Mouse (Mus musculus): ENCODE measurements around the gene Glis1. TPM values are rescaled to one million over a fixed set of nuclear protein-coding genes. Genes with fewer than 3 reads are reported as not detected.

The Glis1 gene
- polyA plus RNA-seq, 1 experiment from 2014 or later: 0.85 TPM

- Histone ChIP-seq H3K9ac (no peak overlapping the region), H3K36me3 (no peaks in the 10 kb centered on the region), H3K27ac (no peak overlapping the region), H3K4me1 (replicated peaks) (0 out of 2 replicates have a peak, but pooled peaks cover 4% of the 10 kb centered on the region), H3K27me3 (replicated peaks) (0 out of 2 replicates have a peak, but pooled peaks cover 3% of the 10 kb centered on the region), H3K4me2 (replicated peaks) (no peak overlapping the region), H3K9me3 (no peaks in the 10 kb centered on the region), H3K4me3 (replicated peaks) (no peak overlapping the region)
- 77% methylated on average over 21 of the region's 21 CpGs for WGBS
- no peak for ATAC-seq
Measured at GRCm38 (mm10) chr4:107568159-107568558, 133.8 kb downstream of the Glis1 start.

- ATAC-seq: no peak
- H3K4me2 ChIP-seq (replicated peaks): no peak overlapping the region
- H3K27ac ChIP-seq: no peak overlapping the region
- H3K9ac ChIP-seq: no peak overlapping the region
- WGBS: 87% methylated on average over 7 of the region's 7 CpGs
- no peak overlapping the region for H3K4me3 ChIP-seq (replicated peaks)
- no peaks in the 10 kb centered on the region for H3K36me3 ChIP-seq
- H3K4me1 ChIP-seq (replicated peaks): 0 out of 2 replicates have a peak, but pooled peaks cover 4% of the 10 kb centered on the region
- 0 out of 2 replicates have a peak, but pooled peaks cover 3% of the 10 kb centered on the region for H3K27me3 ChIP-seq (replicated peaks)
- no peaks in the 10 kb centered on the region for H3K9me3 ChIP-seq
Measured at GRCm38 (mm10) chr4:107568881-107569443, 134.6 kb downstream of the Glis1 start.

- Histone ChIP-seq H3K4me3 (replicated peaks) (no peak overlapping the region), H3K27me3 (replicated peaks) (0 out of 2 replicates have a peak, but pooled peaks cover 3% of the 10 kb centered on the region), H3K36me3 (no peaks in the 10 kb centered on the region), H3K4me2 (replicated peaks) (0 out of 2 replicates have a peak overlapping the region, but pooled peaks have one; percentile 3), H3K27ac (no peak overlapping the region), H3K9me3 (no peaks in the 10 kb centered on the region), H3K9ac (no peak overlapping the region), H3K4me1 (replicated peaks) (0 out of 2 replicates have a peak, but pooled peaks cover 4% of the 10 kb centered on the region)
- WGBS: 41% methylated on average over 19 of the region's 19 CpGs
- peak; percentile 66 for ATAC-seq
Measured at GRCm38 (mm10) chr4:107570329-107571014, 136.1 kb downstream of the Glis1 start.

GRCm38 (mm10) chr4:107575781-107576180 lies 141.4 kb downstream of the Glis1 start:
- Histone ChIP-seq H3K4me2 (replicated peaks) (no peak overlapping the region), H3K4me1 (replicated peaks) (0 out of 2 replicates have a peak, but pooled peaks cover under 1% of the 10 kb centered on the region), H3K9ac (no peak overlapping the region), H3K27ac (no peak overlapping the region), H3K4me3 (replicated peaks) (no peak overlapping the region), H3K9me3 (no peaks in the 10 kb centered on the region), H3K27me3 (replicated peaks) (no peaks in the 10 kb centered on the region), H3K36me3 (no peaks in the 10 kb centered on the region)
- WGBS: 47% methylated on average over 6 of the region's 6 CpGs
- no peak for ATAC-seq

- Histone ChIP-seq H3K27ac (no peak overlapping the region), H3K4me3 (replicated peaks) (no peak overlapping the region), H3K27me3 (replicated peaks) (no peaks in the 10 kb centered on the region), H3K36me3 (no peaks in the 10 kb centered on the region), H3K4me2 (replicated peaks) (no peak overlapping the region), H3K9me3 (no peaks in the 10 kb centered on the region), H3K4me1 (replicated peaks) (no peaks in the 10 kb centered on the region), H3K9ac (no peak overlapping the region)
- ATAC-seq: no peak
- 45% methylated on average over 6 of the region's 6 CpGs for WGBS
Measured at GRCm38 (mm10) chr4:107576742-107577141, 142.4 kb downstream of the Glis1 start.

GRCm38 (mm10) chr4:107577146-107577839 lies 142.9 kb downstream of the Glis1 start:
- H3K4me3 ChIP-seq (replicated peaks): no peak overlapping the region
- H3K9me3 ChIP-seq: no peaks in the 10 kb centered on the region
- no peak for ATAC-seq
- no peak overlapping the region for H3K4me2 ChIP-seq (replicated peaks)
- WGBS: 69% methylated on average over 12 of the region's 12 CpGs
- no peak overlapping the region for H3K27ac ChIP-seq
- no peak overlapping the region for H3K9ac ChIP-seq
- no peaks in the 10 kb centered on the region for H3K27me3 ChIP-seq (replicated peaks)
- no peaks in the 10 kb centered on the region for H3K4me1 ChIP-seq (replicated peaks)
- no peaks in the 10 kb centered on the region for H3K36me3 ChIP-seq

GRCm38 (mm10) chr4:107580883-107581282 lies 146.5 kb downstream of the Glis1 start:
- 85% methylated on average over 11 of the region's 11 CpGs for WGBS
- no peak overlapping the region for H3K27ac ChIP-seq
- no peak overlapping the region for H3K9ac ChIP-seq
- no peaks in the 10 kb centered on the region for H3K36me3 ChIP-seq
- H3K9me3 ChIP-seq: no peaks in the 10 kb centered on the region
- no peak overlapping the region for H3K4me3 ChIP-seq (replicated peaks)
- no peaks in the 10 kb centered on the region for H3K4me1 ChIP-seq (replicated peaks)
- H3K27me3 ChIP-seq (replicated peaks): no peaks in the 10 kb centered on the region
- no peak overlapping the region for H3K4me2 ChIP-seq (replicated peaks)
- no peak for ATAC-seq

- Histone ChIP-seq H3K9ac (no peak overlapping the region), H3K27me3 (replicated peaks) (no peaks in the 10 kb centered on the region), H3K27ac (no peak overlapping the region), H3K36me3 (no peaks in the 10 kb centered on the region), H3K9me3 (no peaks in the 10 kb centered on the region), H3K4me1 (replicated peaks) (0 out of 2 replicates have a peak, but pooled peaks cover 8% of the 10 kb centered on the region), H3K4me3 (replicated peaks) (no peak overlapping the region), H3K4me2 (replicated peaks) (no peak overlapping the region)
- WGBS: 47% methylated on average over 5 of the region's 5 CpGs
- ATAC-seq: no peak
Measured at GRCm38 (mm10) chr4:107586391-107586790, 152.0 kb downstream of the Glis1 start.

GRCm38 (mm10) chr4:107588637-107589036 lies 154.2 kb downstream of the Glis1 start:
- Histone ChIP-seq H3K27me3 (replicated peaks) (no peaks in the 10 kb centered on the region), H3K9me3 (no peaks in the 10 kb centered on the region), H3K4me2 (replicated peaks) (no peak overlapping the region), H3K27ac (no peak overlapping the region), H3K9ac (no peak overlapping the region), H3K4me1 (replicated peaks) (0 out of 2 replicates have a peak, but pooled peaks cover 8% of the 10 kb centered on the region), H3K4me3 (replicated peaks) (no peak overlapping the region), H3K36me3 (no peaks in the 10 kb centered on the region)
- WGBS: 79% methylated on average over 7 of the region's 7 CpGs
- no peak for ATAC-seq

GRCm38 (mm10) chr4:107589046-107589445 lies 154.7 kb downstream of the Glis1 start:
- 0 out of 2 replicates have a peak, but pooled peaks cover 8% of the 10 kb centered on the region for H3K4me1 ChIP-seq (replicated peaks)
- no peaks in the 10 kb centered on the region for H3K36me3 ChIP-seq
- 67% methylated on average over 8 of the region's 8 CpGs for WGBS
- no peaks in the 10 kb centered on the region for H3K9me3 ChIP-seq
- H3K9ac ChIP-seq: no peak overlapping the region
- H3K27ac ChIP-seq: no peak overlapping the region
- H3K4me3 ChIP-seq (replicated peaks): no peak overlapping the region
- H3K27me3 ChIP-seq (replicated peaks): no peaks in the 10 kb centered on the region
- no peak overlapping the region for H3K4me2 ChIP-seq (replicated peaks)
- ATAC-seq: no peak

- H3K9me3 ChIP-seq: no peaks in the 10 kb centered on the region
- no peaks in the 10 kb centered on the region for H3K36me3 ChIP-seq
- H3K27ac ChIP-seq: no peak overlapping the region
- WGBS: 45% methylated on average over 14 of the region's 14 CpGs
- 0 out of 2 replicates have a peak, but pooled peaks cover 13% of the 10 kb centered on the region for H3K4me1 ChIP-seq (replicated peaks)
- H3K4me2 ChIP-seq (replicated peaks): no peak overlapping the region
- H3K27me3 ChIP-seq (replicated peaks): no peaks in the 10 kb centered on the region
- ATAC-seq: 0 out of 2 replicates have a peak, but pooled peaks have one; percentile 25
- H3K4me3 ChIP-seq (replicated peaks): no peak overlapping the region
- H3K9ac ChIP-seq: no peak overlapping the region
Measured at GRCm38 (mm10) chr4:107590805-107591534, 156.6 kb downstream of the Glis1 start.

- no peak for ATAC-seq
Measured at GRCm38 (mm10) chr4:107593426-107593825, 159.0 kb downstream of the Glis1 start.

More at GRCm38 (mm10) chr4:107593426-107593825, 159.0 kb downstream of the Glis1 start:
- no peaks in the 10 kb centered on the region for H3K27me3 ChIP-seq (replicated peaks)
- no peak overlapping the region for H3K4me3 ChIP-seq (replicated peaks)
- WGBS: 88% methylated on average over 4 of the region's 4 CpGs
- no peak overlapping the region for H3K9ac ChIP-seq
- H3K27ac ChIP-seq: no peak overlapping the region
- H3K36me3 ChIP-seq: no peaks in the 10 kb centered on the region
- no peaks in the 10 kb centered on the region for H3K9me3 ChIP-seq
- H3K4me2 ChIP-seq (replicated peaks): no peak overlapping the region
- peaks cover 26% of the 10 kb centered on the region for H3K4me1 ChIP-seq (replicated peaks)
